Mouse (Mus musculus): ENCODE data around the gene Cabp2.
"Not testable (repeated sequence)": the region's sequence is repeated elsewhere in the genome, so short reads cannot be mapped to it uniquely, and the experiment has no call there.

Gene Cabp2

DNA sequence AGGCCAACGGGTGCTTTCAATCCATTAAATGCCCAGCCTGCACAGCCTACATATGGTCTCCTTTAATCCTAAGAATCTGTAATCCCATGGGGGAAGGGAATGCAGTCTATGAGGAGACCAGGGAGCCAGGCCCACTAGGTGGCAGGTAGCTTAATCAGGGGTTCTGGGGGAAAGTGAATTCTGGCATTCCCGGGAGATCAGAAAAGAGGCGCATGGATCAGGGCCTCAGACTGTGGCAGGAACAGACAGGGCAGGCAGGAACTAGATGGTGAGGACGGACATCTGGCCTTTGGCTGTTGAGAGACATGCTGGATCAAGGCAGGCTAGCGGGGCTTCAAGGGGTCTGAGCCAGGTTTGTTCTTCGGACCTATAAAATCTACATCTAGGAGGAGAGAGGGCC lies 20.1 kb downstream of the Cabp2 start:
- no peak for DNase-seq (ENCODE audit: low spot score in 2 of 2)

DNA sequence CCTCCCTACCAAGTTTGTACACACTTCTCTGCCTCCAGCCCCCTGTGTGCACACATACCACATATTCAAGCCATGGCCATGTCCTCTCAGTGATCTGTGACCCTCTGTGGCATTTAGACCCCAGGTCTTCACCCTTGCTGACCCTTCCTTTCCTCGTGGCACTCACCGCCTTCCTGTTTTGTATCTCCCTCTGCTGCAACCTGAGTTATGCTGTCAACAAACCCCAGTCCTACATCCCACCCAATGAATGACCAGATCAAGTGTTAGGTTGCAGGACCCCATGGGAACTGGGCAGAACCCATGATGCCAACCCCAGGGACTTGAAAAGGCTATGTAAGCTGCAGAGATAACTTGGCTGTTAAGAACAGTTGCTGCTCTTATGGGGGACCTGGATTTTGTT lies 20.7 kb downstream of the Cabp2 start:
- DNase-seq (ENCODE audit: low spot score in 2 of 2): no peak

GRCm38 (mm10) chr19:4102626-4103025 lies 21.2 kb downstream of the Cabp2 start:
- no peak for DNase-seq (ENCODE audit: low spot score in 2 of 2)

DNA sequence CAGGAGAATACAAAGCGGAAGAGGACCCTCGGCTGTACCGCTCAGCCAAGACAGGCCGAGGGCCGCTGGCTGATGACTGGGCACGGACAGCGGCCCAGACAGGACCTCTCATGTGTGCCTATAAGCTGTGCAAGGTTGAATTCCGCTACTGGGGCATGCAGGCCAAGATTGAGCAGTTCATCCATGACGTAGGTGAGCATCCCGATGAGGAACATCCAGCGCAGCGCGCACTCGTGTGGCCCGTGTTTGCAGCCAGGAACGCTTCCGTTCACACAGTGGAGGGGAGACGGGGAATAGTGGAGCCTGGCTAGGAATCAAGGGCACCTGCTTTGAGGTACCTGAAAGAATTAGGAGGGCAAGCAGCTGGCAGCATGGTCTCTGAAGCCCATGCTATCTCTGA lies 21.9 kb downstream of the Cabp2 start:
- DNase-seq (ENCODE audit: low spot score in 2 of 2): no peak

GRCm38 (mm10) chr19:4103792-4104191 lies 22.4 kb downstream of the Cabp2 start:
- no peak for DNase-seq (ENCODE audit: low spot score in 2 of 2)

DNA sequence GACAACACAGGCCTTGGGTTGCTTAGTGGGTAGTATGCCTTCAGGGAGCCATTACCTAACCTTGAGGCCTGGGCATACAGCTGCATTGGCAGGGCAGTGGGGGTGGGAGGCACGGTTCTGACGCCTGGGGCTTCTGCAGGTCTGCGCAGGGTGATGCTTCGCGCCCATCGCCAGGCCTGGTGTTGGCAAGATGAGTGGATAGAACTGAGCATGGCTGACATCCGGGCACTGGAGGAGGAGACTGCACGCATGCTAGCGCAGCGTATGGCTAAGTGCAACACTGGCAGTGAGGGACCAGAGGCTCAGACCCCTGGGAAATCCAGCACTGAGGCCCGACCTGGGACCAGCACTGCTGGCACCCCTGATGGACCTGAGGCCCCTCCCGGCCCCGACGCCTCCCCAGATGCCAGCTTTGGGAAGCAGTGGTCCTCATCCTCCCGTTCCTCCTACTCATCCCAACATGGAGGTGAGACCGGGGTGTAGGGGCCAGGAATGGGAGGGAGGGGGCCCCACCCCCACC lies 23.4 kb downstream of the Cabp2 start:
- no peak for DNase-seq (ENCODE audit: low spot score in 2 of 2)

DNA sequence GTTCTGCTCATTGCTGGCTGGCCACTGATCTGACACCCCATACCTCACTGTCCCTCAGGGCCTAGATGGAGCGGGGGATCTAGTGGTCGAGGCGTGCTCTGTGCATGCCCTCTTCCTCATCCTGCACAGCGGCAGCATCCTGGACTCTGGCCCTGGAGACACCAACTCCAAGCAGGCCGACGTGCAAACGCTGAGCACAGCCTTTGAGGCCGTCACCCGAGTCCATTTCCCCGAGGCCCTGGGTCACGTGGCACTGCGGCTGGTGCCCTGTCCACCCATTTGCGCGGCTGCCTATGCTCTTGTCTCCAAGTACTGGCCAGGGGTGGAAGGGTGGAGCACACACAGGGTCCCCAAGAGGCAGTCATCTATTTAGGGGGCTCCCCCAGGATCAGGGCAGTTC lies 25.3 kb downstream of the Cabp2 start:
- no peak for DNase-seq (ENCODE audit: low spot score in 2 of 2)

GRCm38 (mm10) chr19:4108535-4108934 lies 27.2 kb downstream of the Cabp2 start:
- DNase-seq (ENCODE audit: low spot score in 2 of 2): no peak

- no peak for DNase-seq (ENCODE audit: low spot score in 2 of 2)
Observed at GRCm38 (mm10) chr19:4112063-4112960, 30.9 kb downstream of the Cabp2 start.

DNA sequence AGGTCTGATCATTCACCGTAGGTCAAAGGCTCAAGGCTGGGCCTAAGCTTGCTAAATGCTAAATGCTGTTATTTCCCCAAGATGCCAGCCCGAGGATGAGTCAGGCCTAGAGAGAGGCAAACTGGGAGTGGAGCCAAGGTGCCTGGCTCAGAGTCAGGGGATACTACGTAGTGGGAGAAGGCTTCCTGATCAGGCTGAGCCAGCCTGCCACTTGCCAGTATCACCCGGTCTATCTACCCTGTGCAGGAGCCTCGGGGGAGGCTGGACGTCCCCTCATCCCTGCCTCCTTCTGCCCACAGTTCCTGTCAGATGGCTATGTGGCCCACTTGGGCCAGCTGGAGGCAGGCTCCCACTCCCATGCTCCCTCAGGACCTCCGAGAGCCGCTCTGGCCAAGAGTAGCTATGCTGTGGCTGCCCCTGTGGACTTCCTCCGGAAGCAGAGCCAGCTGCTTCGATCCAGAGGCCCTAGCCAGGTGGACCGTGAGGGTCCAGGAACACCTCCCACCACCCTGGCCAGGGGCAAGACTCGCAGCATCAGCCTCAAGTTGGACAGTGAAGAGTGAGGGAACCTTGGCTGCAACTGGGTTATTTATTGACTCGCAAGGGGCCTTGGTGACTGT lies 31.9 kb downstream of the Cabp2 start:
- DNase-seq (ENCODE audit: low spot score in 2 of 2): peak; percentile 52 to 74

DNA sequence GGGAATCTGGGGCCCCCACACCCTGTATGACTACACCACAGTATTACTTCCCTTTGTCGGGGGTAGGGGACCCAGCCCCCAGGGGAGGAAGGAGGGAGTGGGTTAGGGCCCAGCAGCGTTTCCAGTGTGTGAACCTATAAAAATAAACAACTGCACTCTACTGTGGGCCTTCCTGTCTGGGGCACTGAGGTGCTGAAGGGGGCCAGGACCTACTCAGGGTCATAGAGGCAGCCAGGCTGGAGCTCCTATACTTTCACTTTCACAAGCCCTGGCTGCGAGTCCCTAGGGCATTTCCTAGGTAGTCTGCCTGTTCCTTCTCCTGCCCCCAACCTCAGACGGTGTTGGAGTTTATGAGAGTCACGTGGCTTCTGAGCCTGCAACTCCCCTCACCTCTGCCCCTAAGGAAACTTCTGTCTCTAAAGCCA lies 32.4 kb downstream of the Cabp2 start:
- DNase-seq (ENCODE audit: low spot score in 2 of 2): no peak

DNA sequence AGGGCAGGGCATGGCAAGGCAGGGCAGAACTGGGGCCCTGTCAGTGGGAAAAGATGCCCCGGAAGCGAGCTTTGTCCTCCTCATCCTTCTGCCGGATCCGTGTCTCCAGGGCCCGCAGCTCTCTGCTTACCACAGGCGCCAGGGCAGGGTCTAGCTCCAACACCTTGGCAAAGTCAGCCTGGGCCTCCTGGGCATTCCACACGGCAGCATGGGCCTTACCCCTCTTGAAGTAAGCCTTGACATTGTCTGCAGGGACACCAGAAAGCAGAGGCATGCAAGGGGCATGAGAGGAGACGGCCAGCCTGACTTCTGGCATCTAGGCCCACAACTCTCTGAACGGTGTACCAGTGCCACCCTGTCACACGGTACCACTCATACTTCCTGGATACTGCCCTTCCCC lies 33.2 kb downstream of the Cabp2 start:
- DNase-seq (ENCODE audit: low spot score in 2 of 2): no peak

- no peak for DNase-seq (ENCODE audit: low spot score in 2 of 2)
Observed at GRCm38 (mm10) chr19:4115144-4115543, 33.8 kb downstream of the Cabp2 start.

- DNase-seq (ENCODE audit: low spot score in 2 of 2): no peak
Observed at GRCm38 (mm10) chr19:4115816-4116215, 34.4 kb downstream of the Cabp2 start.

DNA sequence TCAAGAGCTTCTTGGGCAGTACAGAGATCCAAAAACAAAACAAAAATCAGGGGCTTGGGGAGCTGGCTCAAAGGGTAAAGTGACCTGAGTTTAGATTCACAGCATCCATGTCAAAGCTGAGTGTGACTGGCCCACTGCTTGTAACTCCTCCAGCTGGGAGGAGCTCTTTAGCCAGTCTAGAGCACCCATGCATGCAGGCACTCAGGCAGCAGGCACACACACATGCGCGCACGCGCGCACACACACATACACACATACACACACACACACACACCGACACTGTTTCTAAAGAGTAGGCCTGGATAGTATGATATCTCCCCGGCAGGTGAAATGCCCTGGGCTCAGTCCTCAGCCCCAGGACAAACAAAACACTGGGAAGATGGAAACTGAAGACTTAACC lies 35.6 kb downstream of the Cabp2 start:
- DNase-seq (ENCODE audit: low spot score in 2 of 2): no peak

- DNase-seq (ENCODE audit: low spot score in 2 of 2): no peak
Observed at GRCm38 (mm10) chr19:4118350-4118749, 37.0 kb downstream of the Cabp2 start.

GRCm38 (mm10) chr19:4119716-4120487 lies 38.5 kb downstream of the Cabp2 start:
- no peak for DNase-seq (ENCODE audit: low spot score in 2 of 2)

GRCm38 (mm10) chr19:4120496-4120895 lies 39.1 kb downstream of the Cabp2 start:
- no peak for DNase-seq (ENCODE audit: low spot score in 2 of 2)

DNA sequence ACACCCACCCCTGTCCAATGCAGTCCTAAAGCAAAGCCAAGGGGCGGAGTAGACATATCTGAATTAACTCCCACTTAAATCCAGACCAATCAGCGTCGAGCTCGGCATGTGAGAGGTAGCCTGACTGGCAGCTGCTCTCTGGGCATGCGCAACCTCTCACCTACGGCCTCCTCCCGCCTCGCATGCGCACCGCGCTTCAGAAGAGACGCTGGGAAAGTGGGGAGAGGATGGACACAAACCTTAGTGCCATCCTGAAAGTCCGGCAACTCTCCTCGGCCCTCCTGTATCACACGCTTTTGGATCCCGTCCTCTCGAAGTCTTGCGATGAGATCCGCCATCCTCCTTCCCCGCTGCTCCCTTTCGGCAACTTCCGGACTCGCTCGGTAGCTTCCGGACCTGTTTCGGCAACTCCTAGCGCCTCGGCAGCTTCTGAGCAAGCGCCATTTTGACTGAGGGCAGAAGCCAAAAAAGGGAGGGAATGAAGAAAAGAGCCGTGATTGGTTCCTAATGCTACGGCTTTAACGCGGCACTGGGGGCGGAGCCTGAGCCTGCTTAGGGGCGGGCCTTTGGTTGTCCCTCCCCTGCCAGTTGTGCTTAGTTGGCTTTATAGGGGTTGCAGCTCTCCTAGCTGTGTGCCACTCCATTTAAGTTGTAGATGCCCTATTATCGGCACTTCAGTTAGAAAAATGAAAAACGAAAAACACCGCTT lies 39.9 kb downstream of the Cabp2 start:
- peak; percentile 96 to 98 for DNase-seq (ENCODE audit: low spot score in 2 of 2)

- DNase-seq (ENCODE audit: low spot score in 2 of 2): not testable (repeated sequence)
Observed at GRCm38 (mm10) chr19:4121896-4122295, 40.5 kb downstream of the Cabp2 start.
